Mouse (Mus musculus): ENCODE data around the gene Txnip. TPM values are rescaled to one million over a fixed set of nuclear protein-coding genes. Genes with fewer than 3 reads are reported as not detected.

The Txnip gene
- total and polyA plus RNA-seq, 3 experiments, result 276 to 515 (median 338) TPM

DNA sequence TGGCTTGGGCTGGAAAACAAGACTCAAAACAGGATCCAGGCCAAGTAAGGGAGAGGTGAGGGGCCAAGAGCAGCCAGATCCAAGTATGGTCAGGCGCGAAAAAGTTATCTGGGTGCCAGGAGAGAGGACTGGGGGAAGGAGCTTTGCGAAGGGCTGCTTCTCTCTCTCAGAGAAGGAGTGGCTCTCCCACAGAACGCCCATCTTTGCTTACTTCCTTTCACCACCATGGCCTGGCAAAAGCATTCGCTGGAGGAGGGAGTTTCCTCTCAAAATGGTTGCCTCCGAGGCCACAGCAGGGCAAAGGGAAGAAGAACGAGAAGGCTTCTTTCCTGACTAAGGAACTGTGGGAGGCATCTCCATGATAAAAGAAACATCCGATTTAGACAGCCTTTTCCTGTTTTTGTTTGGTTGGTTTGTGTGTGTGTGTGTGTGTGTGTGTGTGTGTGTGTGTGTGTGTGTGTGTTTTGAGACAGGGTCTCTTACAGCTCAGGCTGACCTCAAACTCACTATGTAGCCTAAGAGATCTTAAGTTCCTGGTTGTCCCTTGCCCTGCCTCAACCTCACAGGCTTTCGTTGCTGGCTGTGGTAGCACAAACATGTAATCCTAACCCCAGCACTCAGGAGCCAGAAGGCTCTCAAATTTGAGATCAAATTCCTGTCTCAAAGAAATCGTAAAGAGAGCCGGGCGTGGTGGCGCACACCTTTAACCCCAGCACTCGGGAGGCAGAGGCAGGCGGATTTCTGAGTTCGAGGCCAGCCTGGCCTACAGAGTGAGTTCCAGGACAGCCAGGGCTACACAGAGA is 14.3 kb downstream of the Txnip start:
- H3K4me1 ChIP-seq (ENCODE audit: control insufficient read depth, insufficient read depth, low read length), result peaks cover 52% of the 10 kb centered on the region
- WGBS, result 36% methylated on average over 16 of the region's 16 CpGs
- H3K4me3 ChIP-seq, result no peak overlapping the region
- H3K79me2 ChIP-seq (replicated peaks; ENCODE audit: control insufficient read depth, insufficient read depth, low read length), result no peaks in the 10 kb centered on the region
- H3K27ac ChIP-seq, result peak overlapping the region; percentile 100
- intact Hi-C loops (cut with DNase I), result no loop called here
- peak overlapping the region; percentile 11; the same call in 1 of the 2 replicates for H3K9ac ChIP-seq (ENCODE audit: low read depth, low read length)
- DNase-seq, result peak; percentile 70 to 81
- no peaks in the 10 kb centered on the region; the same call in 1 of the 2 replicates for H3K36me3 ChIP-seq (ENCODE audit: control insufficient read depth, insufficient read depth, low read length)
- no peaks in the 10 kb centered on the region for H3K27me3 ChIP-seq (ENCODE audit: control insufficient read depth, insufficient read depth, low read length)
- TF ChIP-seq CTCF (IDR thresholded peaks at IDR 0.05) (no peak), EP300 (IDR thresholded peaks at IDR 0.05; ENCODE audit: insufficient read depth, low read depth, low read length) (peak; percentile 85), POLR2A (IDR thresholded peaks at IDR 0.05; ENCODE audit: insufficient read depth, low read depth, low read length) (peak; percentile 66)

GRCm38 (mm10) chr3:96573611-96574511 is 16.1 kb downstream of the Txnip start:
- Histone ChIP-seq H3K4me1 (ENCODE audit: control insufficient read depth, insufficient read depth, low read length) (peaks cover 57% of the 10 kb centered on the region), H3K79me2 (replicated peaks; ENCODE audit: control insufficient read depth, insufficient read depth, low read length) (no peaks in the 10 kb centered on the region), H3K36me3 (ENCODE audit: control insufficient read depth, insufficient read depth, low read length) (no peaks in the 10 kb centered on the region; the same call in none of the 2 replicates), H3K27ac (peak overlapping the region; percentile 100), H3K4me3 (no peak overlapping the region), H3K9ac (ENCODE audit: low read depth, low read length) (peak overlapping the region; percentile 6), H3K27me3 (ENCODE audit: control insufficient read depth, insufficient read depth, low read length) (no peaks in the 10 kb centered on the region)
- DNase-seq, result peak; percentile 53 to 70
- WGBS, result 23% methylated on average over 19 of the region's 19 CpGs
- intact Hi-C loops (cut with DNase I), result no loop called here
- TF ChIP-seq POLR2A (IDR thresholded peaks at IDR 0.05; ENCODE audit: insufficient read depth, low read depth, low read length), result 0 out of 2 replicates have a peak, but pooled peaks have one; percentile 19
- no peak for TF ChIP-seq CTCF (IDR thresholded peaks at IDR 0.05)
- no peak; the same call in 1 of the 2 replicates for TF ChIP-seq EP300 (IDR thresholded peaks at IDR 0.05; ENCODE audit: insufficient read depth, low read depth, low read length)

DNA sequence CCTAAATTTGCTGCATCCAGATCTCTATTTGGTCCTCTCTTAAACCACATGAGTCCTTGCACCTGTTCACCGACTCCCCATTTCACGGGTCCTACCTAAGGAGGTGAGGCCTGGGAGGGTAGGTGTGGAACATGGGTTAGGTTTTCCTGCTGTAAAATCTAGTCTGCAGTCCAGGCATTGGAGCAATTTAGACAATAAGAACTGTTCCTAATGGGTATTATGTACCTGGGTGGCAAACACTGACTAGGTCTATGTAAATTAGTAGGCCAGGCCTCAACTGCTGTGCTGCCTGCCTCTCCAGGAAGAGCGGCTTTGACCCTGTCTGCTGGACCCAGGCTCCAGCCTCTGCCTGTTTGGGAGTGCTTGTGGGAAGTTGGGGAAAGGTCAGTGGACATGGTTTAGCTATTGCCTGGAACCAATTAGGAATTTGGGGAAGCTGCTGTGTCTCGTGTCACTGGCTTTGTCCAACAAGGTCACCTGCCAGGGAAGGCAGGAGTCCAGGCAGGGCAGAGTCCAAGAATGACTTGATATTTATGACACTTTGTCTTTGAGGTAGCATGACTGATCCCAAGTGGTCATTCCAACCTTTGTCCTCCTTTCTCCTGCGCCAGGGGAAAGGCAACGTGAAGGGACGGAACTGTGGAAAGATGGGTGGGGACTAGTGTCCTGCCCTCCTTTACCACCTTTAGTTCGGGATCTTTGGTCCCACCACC is 17.7 kb downstream of the Txnip start:
- Histone ChIP-seq H3K79me2 (replicated peaks; ENCODE audit: control insufficient read depth, insufficient read depth, low read length) (no peaks in the 10 kb centered on the region), H3K36me3 (ENCODE audit: control insufficient read depth, insufficient read depth, low read length) (no peaks in the 10 kb centered on the region; the same call in none of the 2 replicates), H3K27ac (peak overlapping the region; percentile 100), H3K27me3 (ENCODE audit: control insufficient read depth, insufficient read depth, low read length) (no peaks in the 10 kb centered on the region), H3K4me3 (peak overlapping the region; percentile 42; the same call in 1 of the 2 replicates), H3K9ac (ENCODE audit: low read depth, low read length) (peak overlapping the region; percentile 54), H3K4me1 (ENCODE audit: control insufficient read depth, insufficient read depth, low read length) (peaks cover 55% of the 10 kb centered on the region)
- 36% methylated on average over 8 of the region's 8 CpGs for WGBS
- TF ChIP-seq EP300 (IDR thresholded peaks at IDR 0.05; ENCODE audit: insufficient read depth, low read depth, low read length), result peak; percentile 100
- TF ChIP-seq POLR2A (IDR thresholded peaks at IDR 0.05; ENCODE audit: insufficient read depth, low read depth, low read length), result peak; percentile 58
- no peak for TF ChIP-seq CTCF (IDR thresholded peaks at IDR 0.05)
- DNase-seq, result peak; percentile 82 to 89
- intact Hi-C loops (cut with DNase I), result no loop called here

- H3K9ac ChIP-seq (ENCODE audit: low read depth, low read length), result peak overlapping the region; percentile 69
- no peaks in the 10 kb centered on the region for H3K79me2 ChIP-seq (replicated peaks; ENCODE audit: control insufficient read depth, insufficient read depth, low read length)
- peaks cover 49% of the 10 kb centered on the region for H3K4me1 ChIP-seq (ENCODE audit: control insufficient read depth, insufficient read depth, low read length)
- no peaks in the 10 kb centered on the region; the same call in none of the 2 replicates for H3K36me3 ChIP-seq (ENCODE audit: control insufficient read depth, insufficient read depth, low read length)
- DNase-seq, result peak; percentile 77 to 90
- TF ChIP-seq POLR2A (IDR thresholded peaks at IDR 0.05; ENCODE audit: insufficient read depth, low read depth, low read length) (no peak), EP300 (IDR thresholded peaks at IDR 0.05; ENCODE audit: insufficient read depth, low read depth, low read length) (peak; percentile 93)
- intact Hi-C loops (cut with DNase I), result loop anchor here (1.0 kb wide), 1 partner anchor 19 kb away; the partner anchor contains the start of gene Txnip
- no peaks in the 10 kb centered on the region for H3K27me3 ChIP-seq (ENCODE audit: control insufficient read depth, insufficient read depth, low read length)
- 6% methylated on average over 14 of the region's 14 CpGs for WGBS
- H3K27ac ChIP-seq, result peak overlapping the region; percentile 100
- peak overlapping the region; percentile 42 for H3K4me3 ChIP-seq
Observed at GRCm38 (mm10) chr3:96576005-96576658, 18.4 kb downstream of the Txnip start.
